Mouse (Mus musculus): ENCODE measurements around the gene Olfr316.

- TF ChIP-seq EP300 (IDR thresholded peaks at IDR 0.05; ENCODE audit: low read depth in 1 of 2, low read length in 2 of 2) (no peak), MEF2A (IDR thresholded peaks at IDR 0.05; ENCODE audit: extremely low read depth, insufficient replicate concordance, low read depth, low read length, poor library complexity, severe bottlenecking) (no peak), CTCF (IDR thresholded peaks at IDR 0.05 in 2 of 3, conservative IDR thresholded peaks at IDR 0.05 in 1 of 3; ENCODE audit: control insufficient read depth in 1 of 3, insufficient read depth in 1 of 3, low read depth in 2 of 3, low read length in 3 of 3, poor library complexity in 1 of 3, severe bottlenecking in 1 of 3) (no peak), POLR2A (IDR thresholded peaks at IDR 0.05; ENCODE audit: control insufficient read depth in 1 of 2, insufficient read depth in 1 of 2, low read depth in 1 of 2, low read length in 2 of 2, poor library complexity in 1 of 2) (no peak), ELF1 (IDR thresholded peaks at IDR 0.05; ENCODE audit: low read depth, low read length) (no peak), USF1 (IDR thresholded peaks at IDR 0.05; ENCODE audit: low read depth, low read length) (no peak)
Observed at GRCm38 (mm10) chr11:58790053-58790452, 37.5 kb downstream of the Olfr316 start.

Measured in MEL (cell line).